Mouse (Mus musculus) heart, adult 2 months (tissue): ENCODE data around the gene Slc35a1.

Experiments
- CTCF ChIP-seq: fragments of 200-600 bp; IDR thresholded peaks from 2 replicates; pipeline ENCODE4 v1.8.1; 2022; ENCODE audit warnings: antibody characterized with exemption, mild to moderate bottlenecking, moderate library complexity
- EP300 ChIP-seq: fragments of 200-500 bp; IDR thresholded peaks from 2 replicates; pipeline ENCODE4 v1.6.1; 2011; ENCODE audit warnings: low read depth, low read length, control low read depth; ENCODE audit not compliant: insufficient read depth
- POLR2A ChIP-seq: fragments of 200-500 bp; IDR thresholded peaks from 2 replicates; pipeline ENCODE4 v1.6.1; 2011; ENCODE audit warnings: mild to moderate bottlenecking, low read depth, low read length, control low read depth; ENCODE audit not compliant: insufficient read depth

DNA sequence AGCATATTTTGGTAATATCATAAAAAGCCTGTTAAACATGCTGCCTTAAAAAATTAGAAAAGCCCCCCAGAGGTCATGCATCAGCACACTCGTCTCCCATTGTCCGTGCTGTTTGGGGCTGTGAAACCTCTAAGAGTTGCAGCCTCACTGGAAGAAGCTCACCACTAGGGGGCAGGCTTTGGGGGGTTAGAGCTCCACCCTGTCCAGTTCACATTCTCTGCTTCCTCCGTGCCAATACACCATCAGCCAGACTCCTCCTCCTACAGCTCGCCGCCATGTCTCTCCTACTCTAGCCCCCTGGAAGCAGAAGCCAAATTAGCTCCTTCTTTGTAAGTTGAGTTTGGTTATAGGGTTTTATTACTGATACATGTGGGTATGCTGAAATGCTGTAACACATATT, 14.3 kb upstream of the Slc35a1 start:
- TF ChIP-seq EP300 (no peak), CTCF (peak; percentile 64), POLR2A (no peak)
